Mouse (Mus musculus) MN1 (cell line): Measurements from ENCODE around the gene Cd81.

Experiments used
- DNase-seq: peaks from one replicate; pipeline ENCODE4 v3.0.0-alpha.2; 2016; ENCODE audit warnings: low spot score

The Cd81 gene

GRCm38 (mm10) chr7:143112395-143112794 is 59.9 kb downstream of the Cd81 start:
- DNase-seq = no peak

GRCm38 (mm10) chr7:143114773-143115172 is 62.2 kb downstream of the Cd81 start:
- DNase-seq = no peak

DNA sequence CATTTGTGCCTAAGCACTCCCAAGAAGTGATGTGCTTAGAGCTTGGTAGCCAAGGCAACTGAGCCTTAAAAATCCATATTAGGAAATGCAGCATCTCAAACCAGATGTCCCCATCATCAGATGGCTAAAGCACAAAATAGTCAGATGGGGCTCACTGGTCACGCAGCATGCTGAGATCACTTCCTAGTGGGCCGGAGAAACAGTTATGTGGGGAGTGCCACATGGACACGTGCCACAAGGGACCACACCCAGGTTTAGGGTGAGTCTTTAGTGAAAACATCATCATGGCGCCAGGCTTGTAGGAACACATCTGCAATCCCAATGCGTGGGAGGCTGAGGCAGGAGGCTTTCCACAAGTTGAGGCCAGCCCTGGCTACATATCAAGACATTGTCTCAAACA is 64.0 kb downstream of the Cd81 start:
- no peak for DNase-seq
